Mouse (Mus musculus) embryonic fibroblast, embryonic 13.5 days (primary cell): Measurements from ENCODE around the gene Faf2. TPM values are rescaled to one million over a fixed set of nuclear protein-coding genes. Genes with fewer than 3 reads are reported as not detected.

ENCODE experiments used
- H3K27ac ChIP-seq: 2 replicates; pipeline ENCODE4 v1.5.1; 2012; ENCODE audit warnings: low read length, control low read depth, inconsistent platforms; ENCODE audit not compliant: insufficient read depth
- H3K4me1 ChIP-seq: 2 replicates; pipeline ENCODE4 v1.6.1; 2011; ENCODE audit warnings: low read length; ENCODE audit not compliant: control insufficient read depth, insufficient read depth
- H3K4me3 ChIP-seq: 2 replicates; pipeline ENCODE4 v1.5.1; 2011; ENCODE audit warnings: mild to moderate bottlenecking, control low read depth, low read length; ENCODE audit not compliant: insufficient read depth
- CTCF ChIP-seq: IDR thresholded peaks from 2 replicates; pipeline ENCODE4 v1.5.1; 2011; ENCODE audit warnings: mild to moderate bottlenecking, control low read depth, low read length, moderate library complexity, borderline replicate concordance; ENCODE audit not compliant: insufficient read depth
- POLR2A ChIP-seq: IDR thresholded peaks from 2 replicates; pipeline ENCODE4 v1.6.1; 2011; ENCODE audit warnings: low read depth, mild to moderate bottlenecking, control low read depth, low read length, moderate library complexity
- polyA plus RNA-seq: library from polyadenylated mRNA; stranded (reverse); fragments of >200 nt; gene quantifications from 2 replicates; pipeline ENCODE4 v1.2.4, GENCODE M21; 2011; ENCODE audit warnings: low read depth; ENCODE audit not compliant: missing spikeins, insufficient read length

Faf2 gene
- polyA plus RNA-seq, 1 experiment, result 88.6 TPM

GRCm38 (mm10) chr13:54629128-54629527 lies 7.5 kb downstream of the Faf2 start:
- H3K27ac ChIP-seq, result peak overlapping the region; percentile 73
- peaks cover 2% of the 10 kb centered on the region; the same call in 1 of the 2 replicates for H3K4me1 ChIP-seq
- TF ChIP-seq CTCF (no peak), POLR2A (no peak)
- H3K4me3 ChIP-seq, result no peak overlapping the region

- H3K4me3 ChIP-seq, result no peak overlapping the region
- H3K27ac ChIP-seq, result no peak overlapping the region
- TF ChIP-seq POLR2A (no peak), CTCF (no peak)
- H3K4me1 ChIP-seq, result 0 out of 2 replicates have a peak, but pooled peaks cover 2% of the 10 kb centered on the region
Observed at GRCm38 (mm10) chr13:54632731-54633277, 11.2 kb downstream of the Faf2 start.

GRCm38 (mm10) chr13:54635011-54635410 lies 13.4 kb downstream of the Faf2 start:
- TF ChIP-seq POLR2A (no peak), CTCF (no peak)
- H3K4me3 ChIP-seq, result no peak overlapping the region
- no peak overlapping the region for H3K27ac ChIP-seq
- H3K4me1 ChIP-seq, result no peaks in the 10 kb centered on the region

- H3K27ac ChIP-seq, result no peak overlapping the region
- TF ChIP-seq CTCF (no peak), POLR2A (no peak)
- H3K4me1 ChIP-seq, result 0 out of 2 replicates have a peak, but pooled peaks cover 2% of the 10 kb centered on the region
- H3K4me3 ChIP-seq, result no peak overlapping the region
Observed at GRCm38 (mm10) chr13:54650461-54650860, 28.9 kb downstream of the Faf2 start.

GRCm38 (mm10) chr13:54660877-54661276 lies 39.3 kb downstream of the Faf2 start:
- Histone ChIP-seq H3K4me3 (no peak overlapping the region), H3K27ac (no peak overlapping the region), H3K4me1 (no peaks in the 10 kb centered on the region)
- TF ChIP-seq POLR2A (no peak), CTCF (no peak)

GRCm38 (mm10) chr13:54661358-54661757 lies 39.8 kb downstream of the Faf2 start:
- Histone ChIP-seq H3K4me3 (no peak overlapping the region), H3K4me1 (no peaks in the 10 kb centered on the region), H3K27ac (no peak overlapping the region)
- no peak for TF ChIP-seq POLR2A

- TF ChIP-seq POLR2A, result no peak
- H3K27ac ChIP-seq, result no peak overlapping the region
- no peak overlapping the region for H3K4me3 ChIP-seq
- H3K4me1 ChIP-seq, result no peaks in the 10 kb centered on the region
Observed at GRCm38 (mm10) chr13:54663999-54664398, 42.4 kb downstream of the Faf2 start.

- no peaks in the 10 kb centered on the region for H3K4me1 ChIP-seq
- TF ChIP-seq POLR2A, result no peak
- no peak for TF ChIP-seq CTCF
- no peak overlapping the region for H3K4me3 ChIP-seq
- no peak overlapping the region for H3K27ac ChIP-seq
Observed at GRCm38 (mm10) chr13:54664509-54664908, 42.9 kb downstream of the Faf2 start.

- H3K4me1 ChIP-seq, result no peaks in the 10 kb centered on the region
- no peak overlapping the region for H3K4me3 ChIP-seq
- no peak for TF ChIP-seq CTCF
- no peak for TF ChIP-seq POLR2A
- H3K27ac ChIP-seq, result no peak overlapping the region
Observed at GRCm38 (mm10) chr13:54665062-54665461, 43.5 kb downstream of the Faf2 start.

GRCm38 (mm10) chr13:54670491-54670890 lies 48.9 kb downstream of the Faf2 start:
- TF ChIP-seq POLR2A, result no peak
- Histone ChIP-seq H3K4me3 (no peak overlapping the region), H3K27ac (no peak overlapping the region), H3K4me1 (peaks cover 2% of the 10 kb centered on the region; the same call in 1 of the 2 replicates)
